Mouse (Mus musculus): Measurements from ENCODE around the gene 4930432K21Rik. TPM values are rescaled to one million over a fixed set of nuclear protein-coding genes. Genes with fewer than 3 reads are reported as not detected.

4930432K21Rik gene
- polyA plus RNA-seq, 1 experiment from 2014 or later = 1.8 TPM

GRCm38 (mm10) chr8:84198871-84199270, 51.0 kb downstream of the 4930432K21Rik start:
- Histone ChIP-seq H3K4me1 (peaks cover 69% of the 10 kb centered on the region), H3K4me3 (peak overlapping the region; percentile 70)

DNA sequence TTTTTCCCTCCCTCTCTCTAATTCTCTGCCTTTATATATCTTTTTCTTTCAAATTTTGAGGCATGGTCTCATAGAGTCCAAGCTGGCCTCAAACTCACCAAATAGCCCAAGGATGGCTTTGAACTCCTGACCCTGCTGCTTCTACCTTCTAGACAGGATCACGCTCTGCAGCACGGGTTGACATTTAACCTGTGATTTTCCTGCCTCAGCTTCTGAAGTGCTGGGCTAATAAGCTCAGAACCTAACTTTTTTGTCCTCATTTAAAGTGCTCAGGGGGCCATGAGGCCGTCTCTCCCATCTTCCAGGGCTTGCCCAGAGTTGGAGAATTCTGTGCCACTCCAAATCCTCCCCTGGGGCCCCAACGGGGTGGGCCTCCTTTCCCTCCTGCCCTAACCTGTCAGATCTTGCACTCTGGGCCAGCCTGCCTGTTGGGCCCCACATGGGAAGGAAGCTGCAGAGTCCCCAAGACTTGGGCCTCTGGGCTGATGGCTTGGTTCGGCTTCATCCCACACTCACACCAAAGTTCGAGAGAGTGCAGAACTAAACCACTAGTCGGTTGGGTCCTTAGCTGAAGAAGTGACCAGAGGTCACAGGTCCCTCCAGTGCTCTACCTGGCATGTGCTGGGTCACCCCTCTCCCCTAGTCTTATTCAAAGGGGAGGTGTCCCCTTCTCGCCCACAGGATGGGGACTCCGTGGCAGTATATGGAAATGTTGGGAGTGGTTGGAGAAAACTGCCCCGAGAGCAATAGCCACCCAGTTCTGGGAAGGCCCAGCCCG, 51.7 kb downstream of the 4930432K21Rik start:
- Histone ChIP-seq H3K36me3 (replicated peaks) (0 out of 2 replicates have a peak, but pooled peaks cover 4% of the 10 kb centered on the region), H3K9me3 (no peaks in the 10 kb centered on the region), H3K4me1 (peaks cover 73% of the 10 kb centered on the region), H3K4me3 (peak overlapping the region; percentile 70; the same call in 1 of the 2 replicates), H3K27me3 (replicated peaks; ENCODE audit: low read depth, poor library complexity, severe bottlenecking) (peaks cover 18% of the 10 kb centered on the region), H3K27ac (replicated peaks) (peak overlapping the region; percentile 95)
- DNase-seq (ENCODE audit: low spot score) = no peak
- 50% methylated on average over 11 of the region's 11 CpGs for WGBS

More at GRCm38 (mm10) chr8:84198871-84199270, 51.0 kb downstream of the 4930432K21Rik start:
- H3K27ac ChIP-seq (replicated peaks) = peak overlapping the region; percentile 95
- 18% methylated on average over 4 of the region's 4 CpGs for WGBS
- H3K36me3 ChIP-seq (replicated peaks) = 0 out of 2 replicates have a peak, but pooled peaks cover 4% of the 10 kb centered on the region
- no peaks in the 10 kb centered on the region for H3K9me3 ChIP-seq
- DNase-seq (ENCODE audit: low spot score) = no peak
- H3K27me3 ChIP-seq (replicated peaks; ENCODE audit: low read depth, poor library complexity, severe bottlenecking) = peaks cover 18% of the 10 kb centered on the region

DNA sequence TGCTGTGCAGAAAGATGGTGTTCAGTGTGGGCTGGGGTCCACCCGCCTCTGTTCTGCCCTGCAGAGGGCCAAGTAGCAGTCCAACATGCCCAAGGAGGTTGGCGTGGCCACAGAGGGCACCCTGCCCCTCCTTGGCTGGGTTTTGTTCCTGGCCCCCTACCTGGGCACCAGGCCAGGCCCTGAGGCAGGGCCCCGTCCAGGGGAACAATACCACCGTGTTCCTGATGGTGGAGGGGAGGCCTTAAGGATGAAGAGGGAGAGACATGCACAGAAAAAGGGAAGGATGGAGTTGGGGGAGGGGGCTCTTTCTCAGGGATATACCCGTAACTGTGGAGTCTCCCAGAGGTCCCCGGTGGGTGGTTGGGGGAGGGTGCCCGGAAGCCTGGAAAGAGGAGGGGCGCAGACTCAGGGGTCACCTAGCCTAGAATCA, 52.3 kb downstream of the 4930432K21Rik start:
- Histone ChIP-seq H3K9me3 (no peaks in the 10 kb centered on the region), H3K27ac (replicated peaks) (peak overlapping the region; percentile 95), H3K4me3 (peak overlapping the region; percentile 70), H3K36me3 (replicated peaks) (peaks cover 4% of the 10 kb centered on the region; the same call in 1 of the 2 replicates), H3K27me3 (replicated peaks; ENCODE audit: low read depth, poor library complexity, severe bottlenecking) (peaks cover 18% of the 10 kb centered on the region), H3K4me1 (peaks cover 73% of the 10 kb centered on the region)
- DNase-seq (ENCODE audit: low spot score) = no peak
- 21% methylated on average over 8 of the region's 8 CpGs for WGBS

DNA sequence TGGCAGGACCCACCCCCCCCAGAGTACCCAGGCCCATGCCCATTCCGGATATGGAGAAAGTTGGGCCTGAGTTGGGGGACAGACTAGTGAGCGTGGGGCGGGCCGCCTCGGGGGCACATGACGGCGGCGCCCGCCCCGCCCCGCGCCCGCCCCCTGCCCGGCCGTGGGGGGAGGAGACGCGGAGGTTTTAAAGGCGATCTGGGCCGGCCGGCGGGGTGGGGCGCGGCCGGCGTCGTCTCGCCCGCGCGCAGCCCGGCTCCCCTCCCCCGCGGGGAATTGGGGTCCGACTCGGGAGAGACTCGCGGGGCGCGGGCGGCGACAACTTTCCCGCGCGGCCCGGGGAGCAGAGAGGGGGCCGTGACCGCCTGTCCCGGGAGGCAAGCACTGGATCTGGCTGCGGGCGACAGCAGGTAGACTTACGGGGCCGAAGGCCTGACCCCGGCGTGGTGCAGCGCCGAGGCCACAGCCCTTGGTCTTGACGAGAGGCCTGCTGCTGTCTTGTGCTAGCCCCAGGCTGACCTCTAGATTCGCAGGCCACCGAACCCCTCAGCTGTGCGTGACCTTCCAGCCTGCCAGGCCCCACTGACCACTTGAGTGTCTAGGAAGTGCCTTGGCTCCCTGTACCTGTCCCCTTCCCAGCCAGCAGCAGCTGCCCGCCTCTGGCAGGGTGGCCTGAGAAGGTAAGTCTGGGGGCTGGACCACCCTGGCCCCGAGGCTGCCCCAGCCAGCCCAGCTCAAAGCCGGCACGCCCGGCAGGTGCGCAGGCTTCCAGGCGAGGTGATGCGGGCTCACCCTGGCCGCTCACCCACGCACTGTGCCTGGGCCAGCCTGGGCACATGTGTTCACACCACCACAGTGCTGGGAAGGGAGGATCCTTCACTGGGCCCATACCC, 53.1 kb downstream of the 4930432K21Rik start:
- WGBS = 4% methylated on average over 70 of the region's 70 CpGs
- DNase-seq (ENCODE audit: low spot score) = peak; percentile 82
- H3K9me3 ChIP-seq = no peaks in the 10 kb centered on the region
- peaks cover 18% of the 10 kb centered on the region for H3K27me3 ChIP-seq (replicated peaks; ENCODE audit: low read depth, poor library complexity, severe bottlenecking)
- peaks cover 73% of the 10 kb centered on the region for H3K4me1 ChIP-seq
- H3K36me3 ChIP-seq (replicated peaks) = peaks cover 7% of the 10 kb centered on the region; the same call in 1 of the 2 replicates
- H3K27ac ChIP-seq (replicated peaks) = peak overlapping the region; percentile 95
- peak overlapping the region; percentile 70 for H3K4me3 ChIP-seq

DNA sequence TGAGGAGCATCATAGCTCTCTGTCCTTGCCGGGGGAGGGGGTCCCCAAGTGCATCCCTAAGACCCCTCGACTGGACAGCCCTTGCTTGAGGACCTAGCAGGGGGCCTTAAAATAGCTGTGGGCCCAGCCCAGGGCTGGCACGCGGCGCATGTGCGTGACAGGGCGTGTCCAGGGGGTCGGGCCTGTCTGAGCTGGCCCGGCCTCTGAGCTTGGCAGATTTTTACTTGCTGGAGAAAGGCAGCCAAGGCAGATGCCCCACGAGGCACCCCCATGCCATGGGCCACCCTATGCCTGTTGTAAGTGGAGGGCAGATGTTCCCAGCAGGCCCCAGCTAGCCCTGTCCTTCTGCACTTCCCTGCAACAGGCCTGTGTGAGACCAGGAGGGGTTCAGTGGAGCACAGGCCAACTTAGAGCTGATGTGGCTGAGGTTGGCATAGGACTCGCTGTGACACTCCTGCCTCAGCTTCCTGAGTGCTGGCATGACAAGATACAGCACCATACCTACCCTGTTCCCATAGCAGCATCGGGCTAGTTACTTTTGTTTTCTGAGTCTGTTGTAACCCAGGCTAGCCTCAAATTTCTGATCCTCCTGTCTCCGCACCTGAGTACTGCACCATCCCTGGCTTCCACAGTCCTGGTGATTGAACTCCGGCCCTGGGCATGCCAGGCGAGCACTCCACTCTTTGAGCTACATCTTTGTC, 53.9 kb downstream of the 4930432K21Rik start:
- Histone ChIP-seq H3K4me3 (peak overlapping the region; percentile 70), H3K27ac (replicated peaks) (peak overlapping the region; percentile 95), H3K9me3 (no peaks in the 10 kb centered on the region), H3K4me1 (peaks cover 73% of the 10 kb centered on the region), H3K27me3 (replicated peaks; ENCODE audit: low read depth, poor library complexity, severe bottlenecking) (peaks cover 18% of the 10 kb centered on the region), H3K36me3 (replicated peaks) (peaks cover 13% of the 10 kb centered on the region)
- no peak for DNase-seq (ENCODE audit: low spot score)
- 62% methylated on average over 15 of the region's 15 CpGs for WGBS

GRCm38 (mm10) chr8:84202466-84202865, 54.6 kb downstream of the 4930432K21Rik start:
- 88% methylated on average over 9 of the region's 9 CpGs for WGBS
- peak overlapping the region; percentile 70 for H3K4me3 ChIP-seq
- H3K27me3 ChIP-seq (replicated peaks; ENCODE audit: low read depth, poor library complexity, severe bottlenecking) = peaks cover 18% of the 10 kb centered on the region
- H3K9me3 ChIP-seq = no peaks in the 10 kb centered on the region
- H3K27ac ChIP-seq (replicated peaks) = no peak overlapping the region
- peaks cover 69% of the 10 kb centered on the region for H3K4me1 ChIP-seq
- peaks cover 16% of the 10 kb centered on the region for H3K36me3 ChIP-seq (replicated peaks)
- no peak for DNase-seq (ENCODE audit: low spot score)

DNA sequence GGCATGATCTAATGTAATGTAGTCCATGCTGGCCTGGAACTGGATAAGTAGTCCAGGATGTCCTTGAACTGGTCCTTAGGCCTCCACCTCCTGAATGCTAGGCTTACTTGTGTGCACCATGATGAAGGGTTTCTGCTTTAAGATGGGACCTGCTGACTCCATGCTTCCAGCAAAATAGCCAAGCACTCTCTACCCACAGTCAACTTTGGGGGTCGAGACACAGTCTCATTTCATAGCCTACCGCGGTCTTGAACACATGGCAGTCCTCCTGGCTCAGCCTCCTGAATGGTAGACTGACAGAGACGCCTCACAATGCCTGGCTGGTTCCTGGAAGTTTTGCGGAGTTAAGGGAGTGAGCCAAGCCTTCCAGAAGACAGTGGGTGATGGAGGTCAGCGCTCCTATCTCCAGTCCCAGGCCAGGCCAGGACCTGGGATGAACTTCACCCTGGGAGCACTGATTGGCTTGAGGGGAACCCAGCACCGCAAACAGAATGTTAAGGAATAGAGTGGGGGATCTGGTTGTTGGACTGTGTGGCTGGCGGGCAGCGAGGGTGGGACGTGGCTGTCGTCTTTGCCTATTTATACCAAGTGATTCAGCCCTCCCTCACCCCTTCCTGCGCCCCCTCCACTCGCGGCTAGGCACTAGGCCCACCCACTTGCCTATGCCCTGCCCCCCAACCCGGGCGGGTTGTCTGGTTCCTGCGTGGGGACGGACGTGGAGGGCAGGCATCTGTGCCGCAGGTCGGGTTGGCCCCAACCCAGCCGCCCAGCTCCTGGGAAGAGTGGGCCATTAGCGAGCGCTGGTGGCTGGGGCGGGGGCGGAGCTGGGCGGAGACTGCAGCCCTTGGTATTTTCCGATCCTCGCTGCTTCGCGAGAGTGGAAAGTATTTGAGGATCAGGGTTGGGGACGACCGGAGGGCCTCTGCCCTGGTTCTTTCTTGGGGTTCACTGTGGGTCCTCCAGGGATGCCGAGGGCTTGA, 55.4 kb downstream of the 4930432K21Rik start:
- peaks cover 69% of the 10 kb centered on the region for H3K4me1 ChIP-seq
- WGBS = 10% methylated on average over 34 of the region's 34 CpGs
- peaks cover 18% of the 10 kb centered on the region for H3K27me3 ChIP-seq (replicated peaks; ENCODE audit: low read depth, poor library complexity, severe bottlenecking)
- peak overlapping the region; percentile 70 for H3K4me3 ChIP-seq
- peaks cover 18% of the 10 kb centered on the region for H3K36me3 ChIP-seq (replicated peaks)
- H3K27ac ChIP-seq (replicated peaks) = peak overlapping the region; percentile 87
- no peaks in the 10 kb centered on the region for H3K9me3 ChIP-seq
- peak; percentile 82 for DNase-seq (ENCODE audit: low spot score)

- Histone ChIP-seq H3K9me3 (no peaks in the 10 kb centered on the region), H3K36me3 (replicated peaks) (peaks cover 28% of the 10 kb centered on the region), H3K27ac (replicated peaks) (peak overlapping the region; percentile 87), H3K4me1 (peaks cover 69% of the 10 kb centered on the region), H3K27me3 (replicated peaks; ENCODE audit: low read depth, poor library complexity, severe bottlenecking) (peaks cover 18% of the 10 kb centered on the region), H3K4me3 (peak overlapping the region; percentile 70)
- DNase-seq (ENCODE audit: low spot score) = no peak
- 54% methylated on average over 13 of the region's 13 CpGs for WGBS
Observed at GRCm38 (mm10) chr8:84203975-84204772, 56.3 kb downstream of the 4930432K21Rik start.

- Histone ChIP-seq H3K36me3 (replicated peaks) (peaks cover 37% of the 10 kb centered on the region), H3K27me3 (replicated peaks; ENCODE audit: low read depth, poor library complexity, severe bottlenecking) (peaks cover 18% of the 10 kb centered on the region), H3K9me3 (no peaks in the 10 kb centered on the region), H3K4me1 (peaks cover 65% of the 10 kb centered on the region), H3K27ac (replicated peaks) (no peak overlapping the region), H3K4me3 (no peak overlapping the region)
- DNase-seq (ENCODE audit: low spot score) = no peak
- 91% methylated on average over 5 of the region's 5 CpGs for WGBS
Observed at GRCm38 (mm10) chr8:84205073-84205472, 57.2 kb downstream of the 4930432K21Rik start.

- Histone ChIP-seq H3K9me3 (no peaks in the 10 kb centered on the region), H3K36me3 (replicated peaks) (peaks cover 48% of the 10 kb centered on the region), H3K27ac (replicated peaks) (no peak overlapping the region), H3K27me3 (replicated peaks; ENCODE audit: low read depth, poor library complexity, severe bottlenecking) (peaks cover 12% of the 10 kb centered on the region), H3K4me3 (no peak overlapping the region), H3K4me1 (peaks cover 53% of the 10 kb centered on the region)
- WGBS = 92% methylated on average over 3 of the region's 3 CpGs
- no peak for DNase-seq (ENCODE audit: low spot score)
Observed at GRCm38 (mm10) chr8:84206666-84207065, 58.8 kb downstream of the 4930432K21Rik start.
